Mouse (Mus musculus): ENCODE results near the gene Stk11.

GRCm38 (mm10) chr10:80171252-80171651, 55.6 kb downstream of the Stk11 start:
- TF ChIP-seq CHD2 (IDR thresholded peaks at IDR 0.05; ENCODE audit: low read length) (no peak), NELFE (IDR thresholded peaks at IDR 0.05; ENCODE audit: low read depth, low read length) (no peak), ELF1 (IDR thresholded peaks at IDR 0.05; ENCODE audit: low read depth, low read length) (no peak), POLR2A (IDR thresholded peaks at IDR 0.05; ENCODE audit: low read depth, low read length) (no peak), MAX (IDR thresholded peaks at IDR 0.05; ENCODE audit: low read length) (no peak), CTCF (conservative IDR thresholded peaks at IDR 0.05 in 1 of 2, IDR thresholded peaks at IDR 0.05 in 1 of 2; ENCODE audit: low read depth in 2 of 2, low read length in 2 of 2) (no peak), MAFK (IDR thresholded peaks at IDR 0.05; ENCODE audit: insufficient replicate concordance, low read length) (no peak), NRF1 (IDR thresholded peaks at IDR 0.05; ENCODE audit: low read depth, low read length) (no peak), POLR2AphosphoS2 (IDR thresholded peaks at IDR 0.05; ENCODE audit: low read depth, low read length) (no peak), ZC3H11A (IDR thresholded peaks at IDR 0.05; ENCODE audit: low read depth, low read length) (no peak)

All from CH12.LX (cell line).